Mouse (Mus musculus): ENCODE data around the gene Col25a1.

Gene Col25a1

DNA sequence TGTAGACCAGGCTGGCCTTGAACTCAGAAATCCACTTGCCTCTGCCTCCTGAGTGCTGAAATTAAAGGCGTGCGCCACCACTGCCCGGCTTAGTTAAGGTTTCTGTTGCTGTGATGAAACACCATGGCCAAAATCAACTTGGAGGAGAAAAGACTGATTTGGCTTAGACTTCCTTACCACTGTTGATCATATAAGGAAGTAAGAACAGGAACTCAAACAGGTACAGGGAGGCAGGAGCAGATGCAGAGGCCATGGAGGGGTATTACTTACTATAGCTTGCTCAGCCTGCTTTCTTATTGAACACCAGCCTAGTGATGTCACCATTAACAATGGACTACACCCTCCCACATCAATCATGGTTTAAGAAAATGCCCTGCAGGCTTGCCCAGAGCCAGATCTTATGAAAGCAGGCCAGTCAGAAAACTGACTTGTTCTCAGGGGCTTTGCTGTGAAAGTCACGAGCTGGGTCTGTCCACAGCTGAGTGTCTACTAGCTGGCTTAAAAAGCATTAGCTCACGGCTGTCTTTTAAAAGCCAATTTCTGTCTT, 249.1 kb downstream of the Col25a1 start:
- DNase-seq, result no peak

DNA sequence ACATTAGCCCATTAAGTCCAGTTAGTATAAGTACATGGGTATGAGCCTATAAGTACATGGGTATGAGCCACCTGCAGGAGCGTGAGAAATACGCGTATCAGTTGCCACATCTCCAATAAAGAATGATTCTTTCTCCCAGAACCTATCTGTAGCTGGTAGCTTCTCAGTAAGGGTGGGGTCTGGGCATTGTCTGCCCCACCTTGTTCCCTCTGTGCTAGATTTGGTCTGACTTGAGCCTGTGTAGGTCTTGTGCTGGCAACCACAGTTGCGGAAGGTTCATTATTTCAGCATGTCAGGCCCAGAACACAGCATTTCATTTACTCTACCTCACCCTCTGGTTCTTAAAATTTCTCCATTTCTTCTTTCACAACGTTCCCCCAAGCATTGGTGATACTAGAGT, 250.4 kb downstream of the Col25a1 start:
- DNase-seq, result no peak

DNA sequence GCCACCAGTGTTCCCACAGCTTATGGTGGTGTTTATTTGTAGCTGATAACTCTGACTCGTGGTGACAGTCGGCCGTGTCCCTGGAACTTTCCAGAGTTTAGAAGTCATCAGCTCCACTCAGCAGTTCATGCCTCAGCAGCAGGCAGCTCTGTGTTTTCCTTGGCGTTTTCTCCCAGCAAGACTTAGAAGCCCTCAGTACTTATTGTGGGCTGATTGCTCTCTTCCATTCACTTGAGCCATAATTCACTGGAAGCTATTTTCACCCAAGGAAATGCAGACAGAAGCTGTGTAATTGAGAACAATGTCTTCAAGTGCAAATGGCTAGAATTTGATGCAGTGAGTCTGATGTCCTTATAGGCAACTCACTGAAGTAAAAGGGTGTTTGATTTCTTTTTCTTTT, 254.6 kb downstream of the Col25a1 start:
- DNase-seq, result no peak

DNA sequence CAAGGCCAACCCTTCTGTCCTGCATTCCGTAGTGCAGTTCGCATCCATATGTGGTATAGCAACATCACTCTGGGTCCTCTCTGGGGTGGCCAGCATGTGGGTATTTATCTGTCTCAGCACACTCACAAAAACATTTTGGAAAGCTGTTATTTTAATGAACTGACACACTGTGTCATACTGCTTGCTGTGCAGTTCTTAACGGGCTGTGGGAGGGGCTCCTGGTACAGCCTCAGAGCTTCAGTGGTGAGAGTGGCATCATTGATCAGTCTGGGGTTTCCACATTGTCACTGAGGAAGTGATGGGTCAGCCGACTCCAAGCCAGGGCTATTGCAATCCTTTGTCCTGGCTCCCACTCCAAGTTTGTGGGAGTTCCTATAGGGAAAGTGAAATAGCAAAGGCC, 255.9 kb downstream of the Col25a1 start:
- DNase-seq, result no peak

DNA sequence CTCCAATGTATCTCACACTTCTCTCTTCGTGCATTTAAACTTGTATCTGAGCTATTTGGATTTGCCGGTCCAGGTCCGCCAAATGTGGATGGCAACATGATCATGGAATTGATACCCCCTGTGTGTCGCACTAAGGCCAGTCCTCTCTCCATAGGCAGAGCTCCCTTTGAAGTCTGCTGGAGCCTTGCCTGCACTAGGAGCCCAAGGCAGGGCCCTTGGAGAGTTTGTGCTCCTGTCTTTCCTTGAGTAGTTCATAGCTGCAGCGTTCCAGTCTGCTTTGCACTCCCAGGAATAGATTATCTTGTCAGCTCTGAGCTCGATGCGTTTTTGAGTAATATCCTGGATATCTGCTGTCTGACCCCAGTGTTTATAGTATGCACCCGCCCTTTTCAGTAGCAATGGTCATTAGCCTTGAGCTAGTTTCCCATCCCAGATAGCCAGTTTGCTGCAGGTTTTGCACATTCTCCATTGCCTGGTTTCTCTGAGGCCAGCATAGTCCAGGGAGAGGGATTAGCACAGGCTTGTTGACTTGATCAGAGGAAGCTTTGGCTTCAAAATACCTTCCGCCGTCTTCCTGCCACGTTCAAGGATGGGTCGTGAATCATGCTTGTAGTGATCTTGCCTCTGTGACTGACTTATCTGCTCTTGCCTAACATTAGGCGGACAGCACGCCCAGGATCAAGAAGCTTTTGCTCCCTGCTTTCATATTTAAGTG, 258.1 kb downstream of the Col25a1 start:
- DNase-seq, result no peak

GRCm38 (mm10) chr3:130396636-130397035, 265.3 kb downstream of the Col25a1 start:
- DNase-seq, result no peak

- peak; percentile 39 for DNase-seq
Measured at GRCm38 (mm10) chr3:130400716-130401559, 269.6 kb downstream of the Col25a1 start.

DNA sequence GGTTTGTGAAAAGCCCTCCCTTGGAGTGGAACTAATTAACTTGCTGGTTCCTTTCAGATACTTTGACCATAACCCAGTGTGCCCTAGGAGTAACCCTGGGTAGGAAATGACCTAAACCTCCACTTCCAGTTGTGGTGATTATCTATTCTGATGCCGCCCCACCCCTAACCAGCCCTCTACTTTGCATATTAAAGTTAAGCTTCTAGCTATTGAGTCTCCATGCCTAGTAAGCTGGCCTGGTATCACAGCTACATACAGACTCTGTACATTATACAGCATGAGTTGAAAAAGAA, 270.2 kb downstream of the Col25a1 start:
- no peak for DNase-seq

DNA sequence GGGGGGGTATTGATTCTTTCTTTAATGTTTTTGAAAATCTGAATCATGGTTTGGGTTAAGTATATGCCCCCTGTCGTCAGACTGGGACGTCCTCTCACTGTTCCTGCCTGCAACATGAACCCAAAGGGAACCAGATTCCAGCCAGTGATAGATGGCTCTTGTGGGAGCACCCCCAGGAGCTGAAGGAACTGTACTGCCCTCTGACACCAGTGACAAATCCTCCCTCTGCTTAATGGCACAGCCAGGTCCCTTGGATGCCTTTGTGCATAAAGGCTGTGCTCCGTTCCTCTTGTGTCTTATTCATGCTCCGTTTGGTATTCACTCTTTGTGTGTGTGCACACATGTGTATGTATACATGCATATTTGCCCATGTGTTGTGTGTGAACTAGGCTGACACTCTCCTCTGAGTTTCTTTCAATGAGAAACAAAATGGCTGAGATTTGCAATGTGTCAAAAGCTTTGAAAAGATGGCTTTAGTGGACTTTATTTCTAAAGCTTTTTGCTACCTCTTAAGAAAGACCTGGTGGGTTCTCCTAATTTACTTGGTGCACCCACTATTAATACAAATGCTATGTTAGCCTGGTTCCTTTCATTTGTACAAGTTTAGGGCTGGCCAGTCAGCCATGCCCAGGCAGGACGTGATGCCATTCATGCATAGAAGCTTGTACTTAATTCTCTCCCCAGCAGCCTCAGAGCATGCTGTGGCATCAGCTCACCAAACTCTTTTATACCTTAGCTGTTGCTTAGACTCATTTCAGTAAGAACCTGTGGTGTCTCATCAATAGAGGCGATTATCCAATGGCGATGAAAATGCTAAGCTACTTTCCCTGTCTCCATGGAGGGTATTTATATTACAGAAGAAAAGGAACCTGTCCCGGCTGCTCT, 273.5 kb downstream of the Col25a1 start:
- no peak for DNase-seq

DNA sequence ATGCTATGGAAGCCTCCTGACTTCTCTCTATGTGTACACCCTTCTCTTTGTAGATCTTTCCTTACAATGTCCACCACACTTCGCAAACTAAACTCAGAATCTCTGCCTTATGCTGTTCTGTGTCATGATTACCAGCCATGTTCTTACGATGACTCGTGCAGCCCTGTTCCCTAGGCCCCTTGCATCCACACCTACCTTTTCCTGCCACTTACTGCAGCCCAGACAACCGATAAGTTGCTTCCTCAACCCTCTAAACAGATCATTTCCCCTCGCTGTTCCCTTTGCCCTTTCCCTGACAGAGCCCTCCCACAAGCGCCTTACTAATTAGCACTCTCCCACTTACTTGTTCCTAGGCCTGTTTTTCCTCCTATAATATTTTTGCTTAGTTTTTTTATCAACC, 275.9 kb downstream of the Col25a1 start:
- no peak for DNase-seq

DNA sequence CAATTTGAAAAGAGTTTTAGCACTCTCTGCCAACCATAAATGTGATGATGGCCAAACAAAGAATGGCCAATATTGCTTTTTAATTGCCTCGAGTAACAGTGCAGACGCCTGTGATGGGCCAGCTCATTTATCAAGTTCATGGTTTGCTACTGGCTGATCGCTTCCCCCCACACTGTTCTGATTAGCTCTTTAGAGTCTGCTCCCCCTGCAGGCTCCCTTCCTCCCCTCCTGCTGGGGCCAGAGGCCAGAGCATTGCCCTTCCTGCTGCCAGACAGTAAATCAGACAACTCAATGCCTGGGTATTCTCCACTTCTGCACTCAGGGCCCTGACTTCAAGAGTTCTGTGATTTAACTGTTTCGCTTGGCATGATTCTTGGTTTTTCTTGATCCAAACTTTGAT, 281.9 kb downstream of the Col25a1 start:
- DNase-seq, result no peak

DNA sequence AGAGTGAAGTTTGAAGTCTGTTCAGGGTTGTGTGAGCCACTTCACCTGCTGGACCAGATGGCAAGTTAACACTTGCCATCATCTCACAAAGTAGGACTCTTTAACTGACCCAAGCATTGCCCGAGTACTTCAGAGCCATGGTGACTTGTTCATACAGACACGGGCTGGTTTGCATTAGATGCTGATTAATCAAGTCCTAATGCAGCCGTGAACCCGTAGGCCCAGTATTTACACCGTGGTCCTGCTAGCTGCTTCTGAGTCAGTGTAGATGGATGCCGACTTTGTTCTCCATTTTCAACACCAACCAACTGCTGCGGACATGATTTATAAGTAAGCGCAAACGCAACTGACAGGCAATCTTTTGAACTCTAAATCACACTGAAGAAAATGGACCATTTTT, 287.6 kb downstream of the Col25a1 start:
- DNase-seq, result no peak

DNA sequence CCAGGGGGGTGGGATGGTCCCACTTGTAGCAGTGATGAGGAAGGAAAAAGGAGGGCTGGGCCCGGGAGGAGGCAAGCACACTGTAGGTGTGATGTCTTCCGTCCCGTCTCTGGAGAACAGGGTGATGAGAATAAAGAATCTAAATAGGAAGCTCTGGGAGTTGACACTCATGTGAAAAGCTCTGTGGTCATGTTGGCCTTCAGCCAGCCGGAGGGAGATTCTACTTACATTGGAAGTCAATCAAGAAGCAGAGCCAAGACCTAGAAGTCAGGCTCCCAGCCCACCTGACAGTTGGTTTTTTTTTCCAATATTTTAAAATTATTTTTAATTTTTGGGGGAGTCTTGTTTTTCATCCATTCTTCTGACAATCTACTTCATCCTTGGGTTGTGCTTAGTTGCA, 297.5 kb downstream of the Col25a1 start:
- no peak for DNase-seq

- no peak for DNase-seq
Measured at GRCm38 (mm10) chr3:130430052-130430451, 298.8 kb downstream of the Col25a1 start.

GRCm38 (mm10) chr3:130432818-130433217, 301.5 kb downstream of the Col25a1 start:
- DNase-seq, result no peak

- no peak for DNase-seq
Measured at GRCm38 (mm10) chr3:130436956-130437355, 305.7 kb downstream of the Col25a1 start.

GRCm38 (mm10) chr3:130439767-130440166, 308.5 kb downstream of the Col25a1 start:
- DNase-seq, result no peak

GRCm38 (mm10) chr3:130440689-130441088, 309.4 kb downstream of the Col25a1 start:
- no peak for DNase-seq

- no peak for DNase-seq
Measured at GRCm38 (mm10) chr3:130443842-130444627, 312.7 kb downstream of the Col25a1 start.

- DNase-seq, result no peak
Measured at GRCm38 (mm10) chr3:130449864-130450263, 318.6 kb downstream of the Col25a1 start.

GRCm38 (mm10) chr3:130465371-130465770, 334.1 kb downstream of the Col25a1 start:
- DNase-seq, result peak; percentile 67

DNA sequence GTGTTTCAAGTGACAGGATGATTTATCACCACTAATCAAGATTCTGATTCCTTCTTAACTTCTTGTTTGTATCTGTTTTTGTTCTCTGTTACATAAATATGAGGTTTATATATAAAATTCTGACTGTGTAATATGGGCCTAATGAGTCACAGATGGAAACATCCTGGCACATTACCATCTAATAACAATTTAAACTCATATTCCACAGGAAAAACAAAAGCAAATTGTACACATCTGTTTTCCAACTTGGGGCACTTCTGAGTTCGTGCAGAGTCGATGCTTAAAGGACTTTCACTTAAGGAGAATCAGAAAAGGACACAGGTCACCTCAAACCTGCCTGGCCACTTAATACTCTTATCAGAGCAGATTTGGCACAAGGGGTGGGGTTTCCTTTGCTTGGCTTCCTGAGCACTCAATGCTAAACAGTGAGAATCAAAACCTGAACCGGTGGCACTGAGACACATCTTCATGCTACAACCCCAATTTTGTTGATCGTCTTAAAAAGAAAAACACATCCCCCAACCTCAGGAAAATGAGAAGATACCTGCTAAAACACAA, 342.0 kb downstream of the Col25a1 start:
- DNase-seq, result no peak

Measured in layer of hippocampus, adult 9-11 months (tissue).